Mouse (Mus musculus) frontal cortex, adult 2 months (tissue): ENCODE data around the gene Cgn. TPM values are rescaled to one million over a fixed set of nuclear protein-coding genes. Genes with fewer than 3 reads are reported as not detected.

Source experiments
- DNase-seq, 2 experiments: peaks; one replicate each; pipeline ENCODE4 v3.0.0; 2022; ENCODE audit warnings: low spot score in 1 of 2; ENCODE audit errors: extremely low spot score in 1 of 2
- polyA plus RNA-seq: library from polyadenylated mRNA; depleted of rRNA; stranded (reverse); fragments of >200 nt; gene quantifications from 2 replicates; pipeline ENCODE4 v1.2.3, GENCODE M21; 2012; rRNA removed

Gene Cgn
- 2.6 and 3.7 TPM in 2 replicates for polyA plus RNA-seq

DNA sequence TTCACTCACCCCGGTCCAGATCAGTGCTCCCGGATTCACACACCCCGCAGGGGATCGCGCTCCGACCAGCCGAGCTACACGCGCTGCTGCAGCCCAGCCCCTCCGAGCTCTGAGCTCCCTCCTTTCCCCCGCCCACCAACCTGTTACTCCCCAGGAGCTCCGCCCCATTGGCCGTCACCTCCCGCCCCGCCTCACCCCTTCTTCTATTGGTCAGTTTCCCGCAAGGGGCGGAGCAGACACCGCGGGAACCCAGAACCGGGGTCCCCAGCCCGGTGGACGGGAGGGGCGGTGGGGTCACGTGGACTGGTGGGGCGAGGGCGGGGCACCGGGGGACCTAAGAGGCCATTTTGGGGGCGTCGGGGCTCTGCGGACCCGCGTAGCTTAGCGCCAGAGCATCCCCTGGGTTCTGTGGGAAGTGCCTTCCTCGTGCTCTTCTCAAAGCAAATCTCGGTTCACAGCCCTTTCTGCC lies at the start of gene Cgn:
Gene Cgn (minus strand): TSS at position 126 of the 469 bp plus-strand sequence.
- DNase-seq = peak; percentile 79 to 93

DNA sequence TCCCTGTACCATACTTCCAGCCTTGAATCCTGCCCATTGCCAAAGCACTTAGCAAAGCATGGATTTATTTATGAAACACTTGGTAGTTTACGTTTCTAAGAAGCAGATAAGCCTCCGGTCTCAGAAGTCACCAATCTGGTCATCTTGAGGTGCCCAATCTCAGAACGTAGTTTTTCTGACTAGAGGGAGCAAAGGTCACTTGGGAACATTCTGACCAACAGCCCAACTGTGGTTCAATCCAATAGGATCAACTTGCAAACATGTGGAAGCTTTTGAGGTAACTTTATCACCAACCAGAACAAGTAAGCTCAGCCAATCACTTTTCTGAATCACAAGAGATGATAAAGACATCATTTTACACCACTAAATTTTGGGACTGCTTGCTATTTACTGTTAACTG lies 49.1 kb upstream of the Cgn start:
- DNase-seq = no peak

DNA sequence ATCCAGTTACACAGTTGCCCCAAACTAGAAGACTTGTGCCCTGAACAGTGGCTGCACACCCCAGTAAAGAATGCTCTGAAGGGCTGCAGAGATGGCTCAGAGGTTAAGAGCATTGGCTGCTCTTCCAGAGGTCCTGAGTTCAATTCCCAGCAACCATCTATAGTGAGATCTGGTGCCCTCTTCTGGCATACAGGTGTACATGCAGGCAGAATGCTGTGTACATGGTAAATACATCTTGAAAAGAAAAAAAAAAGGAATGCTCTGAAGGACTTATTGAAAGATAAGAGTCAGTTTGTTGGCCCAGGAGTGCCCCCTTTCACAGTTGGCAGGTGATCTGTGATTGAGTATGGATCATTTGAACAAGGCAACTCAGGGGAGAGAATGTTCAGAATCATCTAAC lies 47.1 kb upstream of the Cgn start:
- DNase-seq = no peak

DNA sequence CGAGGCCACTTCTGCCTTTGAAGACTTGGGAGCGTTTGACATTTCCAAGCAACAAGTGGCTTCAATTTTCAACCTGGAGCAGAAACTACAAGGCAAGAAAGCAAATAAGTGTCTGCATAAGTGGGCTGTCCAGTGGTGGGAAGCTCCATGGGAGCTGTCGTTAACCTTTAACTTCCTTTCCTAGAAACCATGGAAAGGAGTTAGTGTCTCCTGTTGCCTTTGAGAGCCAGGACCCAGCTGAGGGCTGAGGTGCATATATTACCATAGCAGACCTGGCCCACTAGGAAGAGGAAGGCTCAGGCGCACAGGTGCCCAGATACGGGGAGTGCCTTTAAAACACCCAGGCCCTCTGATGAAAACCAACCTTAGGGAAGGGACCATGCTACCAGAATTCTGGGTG lies 46.4 kb upstream of the Cgn start:
- no peak for DNase-seq

DNA sequence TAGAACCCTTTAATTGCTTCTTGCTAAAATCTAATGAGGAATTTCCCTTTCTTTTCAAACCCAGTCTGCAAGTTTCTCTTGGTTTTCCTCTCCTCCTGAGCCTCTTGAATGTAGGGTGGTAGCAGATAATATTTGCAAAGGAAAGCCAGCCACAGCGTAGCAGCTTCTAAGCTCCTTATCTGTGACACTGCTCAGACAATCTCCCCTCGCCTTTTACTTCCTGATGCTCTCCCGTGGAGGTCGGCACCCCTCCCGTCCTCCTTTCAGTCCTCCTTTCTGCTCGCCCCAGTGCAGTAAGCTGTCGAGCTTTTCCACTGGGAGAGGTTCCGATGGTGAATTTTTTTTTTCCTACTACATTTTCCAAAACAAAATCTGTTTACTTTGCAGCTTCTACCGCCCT lies 45.8 kb upstream of the Cgn start:
- no peak for DNase-seq

DNA sequence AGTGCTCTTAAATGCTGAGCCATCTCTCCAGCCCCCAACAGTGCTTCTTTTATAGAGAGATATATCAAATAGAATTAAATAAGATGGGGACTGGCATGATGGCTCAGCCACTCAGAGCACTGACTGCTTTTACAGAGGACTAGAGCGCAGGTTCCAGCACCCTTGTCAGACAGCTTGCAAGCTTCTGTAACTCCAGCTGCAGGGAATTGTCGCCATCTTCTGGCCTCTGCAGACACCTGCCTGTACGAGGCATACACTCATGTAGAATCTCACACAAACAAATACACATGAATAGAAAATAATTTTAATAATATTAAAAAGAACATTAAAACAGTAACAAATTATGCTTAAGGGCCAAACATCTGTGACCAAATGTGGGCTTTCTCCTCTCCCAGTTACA lies 37.8 kb upstream of the Cgn start:
- DNase-seq = no peak

DNA sequence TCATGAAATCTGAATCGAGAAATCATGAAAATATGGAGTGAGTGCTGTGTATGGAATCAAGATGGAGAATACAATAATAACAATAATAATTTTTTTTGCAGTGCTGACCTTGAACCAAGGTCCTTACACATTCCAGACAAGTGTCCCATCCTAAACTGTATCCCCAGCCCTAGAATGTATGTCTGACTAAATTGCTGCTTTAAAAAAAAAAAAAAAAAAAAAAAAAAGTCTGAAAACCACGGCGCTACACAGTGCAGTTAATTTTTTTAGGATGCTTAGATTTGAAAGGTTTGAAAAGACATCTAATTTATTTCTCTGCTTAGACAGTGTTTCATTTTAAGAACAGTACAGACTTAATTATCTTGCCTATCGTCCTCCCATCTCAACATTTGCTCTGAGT lies 35.8 kb upstream of the Cgn start:
- no peak for DNase-seq

DNA sequence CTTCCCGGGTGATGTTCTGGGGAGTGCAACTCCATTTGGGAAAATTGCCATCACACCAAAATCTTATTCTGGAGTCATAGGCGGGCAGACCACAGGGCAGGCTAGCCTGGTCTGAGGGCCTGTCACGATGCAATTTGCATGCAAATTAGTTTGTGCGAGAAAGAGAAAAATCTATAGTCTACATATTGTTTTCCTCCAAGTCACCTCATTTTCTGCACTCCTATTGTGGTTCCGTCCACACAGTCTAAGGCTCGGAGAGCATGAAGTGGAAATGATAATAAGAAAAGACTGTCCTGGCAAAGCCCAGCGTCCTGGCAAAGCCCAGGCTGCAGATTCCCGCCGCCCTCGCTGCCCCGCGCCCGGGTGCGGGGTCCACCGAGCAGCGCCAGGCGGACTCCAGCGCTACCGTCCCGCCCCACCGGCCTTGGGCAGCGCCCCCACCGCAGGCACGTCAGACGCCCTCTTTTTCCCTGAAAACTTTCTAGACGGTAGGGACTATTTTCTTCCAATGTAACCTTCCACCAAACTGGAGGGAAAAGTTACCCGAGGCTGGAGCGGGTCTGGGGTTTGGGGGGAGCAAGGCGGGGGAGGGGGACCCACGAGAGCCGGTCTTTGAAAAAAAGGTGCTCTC lies 34.8 kb upstream of the Cgn start:
- peak in 1 of 2 experiments; percentile 51 for DNase-seq

DNA sequence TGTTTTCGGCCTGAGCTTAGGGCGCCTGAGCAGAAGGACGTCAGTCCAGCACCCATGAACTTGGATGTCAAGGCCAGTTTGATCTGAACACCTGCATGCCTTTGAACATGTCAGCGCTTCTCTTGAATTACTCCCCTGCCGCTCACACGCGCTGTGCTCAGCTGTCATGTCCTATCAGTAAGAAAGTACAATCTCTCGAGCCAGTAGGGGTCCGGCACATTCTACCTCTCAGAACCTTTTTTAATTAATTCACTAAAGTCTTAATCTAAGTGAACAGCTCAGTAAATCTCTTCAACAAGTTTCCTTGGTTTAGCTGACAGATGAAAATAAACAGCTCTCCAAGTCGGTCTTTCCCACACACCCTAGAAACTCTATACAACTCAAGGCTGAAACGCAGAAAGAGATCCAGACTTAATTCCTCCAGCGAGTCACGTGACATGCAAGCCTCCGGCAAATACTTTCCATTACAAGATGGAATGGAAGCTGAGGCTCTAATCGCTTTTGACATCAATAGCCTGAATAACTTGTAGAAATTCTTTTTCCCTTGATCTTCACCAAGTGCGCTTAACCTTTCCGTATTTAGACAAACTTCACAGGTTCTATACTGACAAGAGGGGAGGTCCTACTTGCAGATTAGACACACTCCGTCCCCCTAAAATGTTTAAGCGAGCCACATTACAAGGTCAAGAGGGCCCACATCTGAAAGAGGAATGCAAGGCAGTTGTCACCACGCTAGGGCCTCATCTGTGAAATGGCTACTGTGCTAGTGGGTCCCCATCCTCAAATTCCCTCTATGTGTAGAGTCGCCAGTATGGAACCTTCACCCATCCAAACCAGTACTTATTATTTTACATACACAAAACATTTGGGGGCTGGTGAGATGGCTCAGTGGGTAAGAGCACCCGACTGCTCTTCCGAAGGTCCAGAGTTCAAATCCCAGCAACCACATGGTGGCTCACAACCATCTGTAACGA lies 33.4 kb upstream of the Cgn start:
- DNase-seq = no peak

DNA sequence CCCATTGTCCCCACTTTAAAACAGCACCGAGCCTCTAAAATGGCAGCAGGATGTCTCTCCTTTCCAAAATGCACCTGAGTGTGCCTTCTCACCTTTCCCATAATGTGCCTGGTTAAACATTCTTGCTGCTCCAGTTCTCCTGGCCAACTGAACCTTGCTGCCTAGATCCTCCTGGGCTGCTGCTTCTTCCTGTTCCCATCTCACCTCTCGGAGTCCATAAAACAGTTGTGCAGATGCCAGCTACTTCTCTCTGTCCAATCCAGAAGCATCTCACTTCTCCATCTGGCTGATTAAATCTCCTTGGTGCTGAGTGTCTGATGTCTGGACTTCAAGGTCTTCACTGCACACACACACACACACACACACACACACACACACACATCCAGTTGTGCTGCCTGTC lies 31.4 kb upstream of the Cgn start:
- DNase-seq = no peak

DNA sequence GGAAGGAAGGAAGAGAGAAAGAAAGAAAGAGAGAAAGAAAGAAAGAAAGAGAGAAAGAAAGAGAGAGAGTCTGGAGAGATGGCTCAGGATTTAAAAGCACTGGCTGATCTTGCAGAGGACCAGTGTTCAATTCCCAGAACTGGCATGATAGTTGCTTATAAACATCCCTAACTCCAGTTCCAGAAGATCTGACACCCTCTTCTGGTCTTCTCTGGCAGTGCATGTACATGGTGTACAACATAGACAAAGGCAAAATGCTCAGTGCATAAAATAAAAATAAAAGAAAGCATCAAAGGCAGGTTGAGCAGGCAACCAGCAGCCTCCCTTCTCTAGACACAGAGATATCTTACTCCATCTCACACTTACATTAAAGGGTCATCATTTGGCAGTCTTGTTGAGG lies 29.3 kb upstream of the Cgn start:
- DNase-seq = no peak

DNA sequence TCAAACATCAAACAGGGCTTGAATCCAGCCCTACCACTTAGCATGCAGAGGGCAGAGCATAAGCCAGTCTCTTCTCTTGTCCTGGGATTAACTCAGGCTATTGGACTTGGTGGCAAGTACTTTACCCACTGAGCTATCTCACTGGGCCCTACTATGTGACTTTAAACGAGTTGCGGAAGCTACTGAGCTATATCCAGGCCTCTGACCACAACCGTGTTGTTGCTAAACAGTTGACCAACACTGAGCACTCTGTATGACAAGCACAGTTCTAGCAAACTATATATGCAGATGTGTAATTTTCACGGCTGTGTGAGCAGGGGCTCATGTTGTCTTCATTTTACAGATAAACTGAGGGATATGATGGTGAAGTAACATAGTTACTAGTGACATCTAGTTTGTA lies 28.4 kb upstream of the Cgn start:
- no peak for DNase-seq

DNA sequence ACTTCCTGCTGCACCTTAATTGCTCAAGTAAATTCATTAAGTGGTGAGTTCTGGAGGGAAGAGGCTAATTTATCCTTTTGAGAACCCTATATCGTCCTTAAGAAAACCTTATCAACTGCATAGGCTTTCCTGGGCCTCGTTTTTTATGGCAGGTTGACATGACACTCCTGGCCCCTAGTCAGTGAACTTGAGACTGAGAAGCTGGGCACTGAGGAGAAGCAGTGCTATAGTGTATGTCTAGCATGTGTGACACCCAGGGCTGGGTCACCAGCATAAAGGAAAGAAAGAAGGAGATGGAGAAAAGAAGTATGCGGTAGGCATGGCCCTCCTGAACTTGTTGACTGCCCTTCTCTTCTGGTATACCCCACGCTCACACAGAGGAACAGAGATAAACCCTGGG lies 27.8 kb upstream of the Cgn start:
- no peak for DNase-seq

DNA sequence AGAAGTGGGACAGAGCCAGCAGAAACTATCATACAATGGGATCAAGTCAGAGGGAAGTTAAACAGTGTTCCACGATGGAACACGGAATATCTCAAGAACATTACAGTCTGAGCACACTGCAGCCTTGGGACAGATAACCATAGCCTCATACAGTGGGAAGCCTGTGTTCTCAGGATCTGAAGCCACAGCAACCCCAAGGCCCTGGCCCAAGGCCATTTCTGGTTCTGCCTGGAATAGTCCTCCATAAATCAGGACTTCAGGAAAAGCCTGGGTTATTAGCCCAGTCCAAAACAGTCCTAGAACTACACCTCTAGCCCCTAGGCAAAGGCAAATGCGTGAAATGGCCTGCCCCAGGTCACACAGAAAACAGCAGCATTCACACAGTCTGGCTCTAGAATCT lies 27.4 kb upstream of the Cgn start:
- DNase-seq = no peak

DNA sequence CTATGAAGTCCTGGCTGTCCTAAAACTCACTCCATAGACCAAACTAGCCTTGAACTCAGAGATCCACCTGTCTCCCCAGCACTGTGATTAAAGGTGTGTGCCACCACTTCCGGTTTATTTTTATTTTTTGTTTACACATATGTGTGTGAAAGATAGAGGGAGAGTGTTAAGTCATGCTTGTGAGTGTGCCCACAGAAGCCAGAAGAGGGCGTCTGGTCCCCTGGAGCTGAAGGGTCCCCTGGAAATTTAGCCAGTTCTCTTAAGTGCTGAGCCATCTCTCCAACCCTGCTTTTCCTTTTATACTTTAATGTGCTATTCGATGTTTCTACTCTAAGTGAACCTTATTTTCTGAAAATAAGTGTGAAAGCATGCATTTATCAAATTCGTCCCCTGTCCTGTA lies 25.3 kb upstream of the Cgn start:
- DNase-seq = peak in 1 of 2 experiments; percentile 26

DNA sequence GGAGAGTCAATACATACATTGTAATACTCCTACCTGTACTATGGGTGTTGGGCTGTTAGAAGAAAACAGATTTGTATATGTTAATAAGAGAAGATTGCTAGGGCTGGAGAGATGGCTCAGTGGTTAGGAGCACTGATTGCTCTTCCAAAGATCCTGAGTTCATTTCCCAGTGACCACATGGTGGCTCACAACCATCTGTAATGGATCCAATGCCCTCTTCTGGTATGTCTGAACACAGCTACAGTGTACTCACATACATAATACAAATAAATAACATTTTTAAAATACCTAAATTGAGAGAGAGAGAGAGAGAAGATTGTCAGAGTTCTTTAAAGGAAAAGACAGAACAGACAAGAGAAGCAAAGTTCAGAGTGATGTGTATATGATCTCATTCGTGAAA lies 22.0 kb upstream of the Cgn start:
- no peak for DNase-seq

DNA sequence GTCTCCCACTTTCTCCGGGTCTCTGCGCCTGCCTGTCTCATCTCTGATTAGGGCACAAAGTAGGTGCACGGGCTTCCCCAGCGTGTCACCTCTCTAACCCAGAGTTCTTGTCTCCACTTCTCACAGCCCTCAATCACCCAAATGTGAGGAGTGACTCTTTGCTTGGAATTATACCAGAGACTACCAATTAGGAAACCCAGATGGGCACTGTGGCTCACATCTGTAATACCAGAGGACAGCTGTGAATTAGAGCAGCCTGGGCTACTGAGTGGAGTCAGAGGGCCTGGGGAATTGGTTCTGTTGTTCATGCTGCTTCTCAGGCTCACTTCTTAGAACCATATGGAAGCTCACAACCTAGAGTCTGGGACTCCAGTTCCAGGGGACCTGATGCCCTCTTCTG lies 18.7 kb upstream of the Cgn start:
- DNase-seq = no peak

DNA sequence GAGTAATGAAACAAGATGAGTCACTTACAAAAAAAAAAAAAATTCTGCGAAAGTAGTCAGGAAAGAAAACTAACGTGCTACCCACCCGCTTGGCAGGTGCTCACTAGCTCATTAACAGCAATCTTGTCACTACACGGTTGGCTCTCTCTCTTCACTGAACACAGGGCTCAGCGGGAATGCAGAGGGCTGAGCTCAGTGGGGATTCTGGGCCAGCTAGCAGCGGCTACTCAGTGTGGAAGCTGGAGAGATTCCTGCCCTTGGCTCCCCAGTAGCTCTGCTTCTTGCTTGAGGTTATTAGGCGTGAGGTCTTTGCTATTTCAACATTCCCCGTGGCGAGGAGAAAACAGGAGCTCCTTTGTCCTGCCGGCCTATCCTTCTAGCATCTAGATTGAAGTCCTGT lies 17.9 kb upstream of the Cgn start:
- peak in 1 of 2 experiments; percentile 14 for DNase-seq

DNA sequence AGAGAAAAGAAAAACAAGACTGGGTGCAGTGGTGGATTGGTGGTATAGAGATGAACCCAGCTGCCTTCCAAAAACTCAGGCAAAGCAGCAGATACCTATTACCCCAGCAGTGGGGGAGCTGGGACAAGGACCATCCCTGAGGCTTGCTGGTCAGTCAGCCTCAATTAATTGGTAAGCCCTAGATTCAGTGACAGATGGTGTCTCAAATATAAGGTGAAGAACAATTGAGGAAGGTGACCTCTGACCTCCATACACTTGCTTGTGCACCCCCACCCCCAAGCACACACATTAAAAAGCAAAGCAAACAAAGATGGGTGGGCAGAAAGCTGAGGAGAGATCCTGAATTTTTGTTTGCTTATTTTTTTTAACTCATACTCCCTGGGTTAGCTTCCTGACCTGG lies 9.9 kb upstream of the Cgn start:
- DNase-seq = no peak

DNA sequence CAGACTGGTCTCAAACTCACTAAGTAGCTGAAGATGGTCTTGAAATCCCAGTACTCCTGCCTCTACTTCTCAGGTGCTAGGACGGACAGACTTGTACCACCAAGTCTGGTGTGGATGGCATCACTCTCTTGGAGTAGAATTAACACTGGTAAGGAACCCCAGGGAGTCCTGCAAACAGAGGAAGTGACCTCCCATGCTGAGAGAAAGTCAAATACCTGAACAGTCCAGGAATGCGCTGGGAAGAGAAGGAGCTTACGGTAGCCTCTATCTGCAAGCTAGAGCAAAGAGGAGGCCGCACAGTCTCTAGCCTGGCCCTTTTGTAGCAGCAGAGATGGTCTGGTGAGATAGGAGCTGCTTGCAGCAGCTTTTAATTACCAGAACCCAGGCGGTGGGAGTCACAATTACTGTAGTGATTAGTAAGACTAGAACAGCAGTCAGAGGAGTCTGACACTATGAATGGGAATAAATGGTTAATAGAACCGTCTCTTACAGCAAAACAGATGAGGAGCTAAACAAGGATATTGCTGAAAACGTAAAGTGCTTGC lies 9.4 kb upstream of the Cgn start:
- no peak for DNase-seq

DNA sequence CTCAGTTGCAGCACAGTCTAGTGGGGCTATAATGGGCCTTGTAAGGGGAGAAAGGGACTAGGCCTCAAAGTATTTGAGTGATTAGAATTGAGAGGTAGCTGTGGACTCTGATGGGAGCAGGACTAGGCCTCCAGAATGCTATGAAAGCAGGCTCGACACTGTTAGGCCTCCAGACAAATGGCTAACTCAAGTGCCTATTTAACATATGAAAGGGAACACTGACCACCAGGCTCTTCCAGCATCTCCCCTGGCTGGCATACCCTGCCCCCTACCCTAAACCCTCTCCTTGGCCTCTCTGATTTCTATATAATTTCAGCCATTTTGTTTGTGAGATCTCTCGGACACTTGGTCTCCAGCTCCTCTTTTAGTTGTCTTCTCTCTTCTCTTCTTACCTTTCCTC lies 8.1 kb upstream of the Cgn start:
- DNase-seq = no peak

DNA sequence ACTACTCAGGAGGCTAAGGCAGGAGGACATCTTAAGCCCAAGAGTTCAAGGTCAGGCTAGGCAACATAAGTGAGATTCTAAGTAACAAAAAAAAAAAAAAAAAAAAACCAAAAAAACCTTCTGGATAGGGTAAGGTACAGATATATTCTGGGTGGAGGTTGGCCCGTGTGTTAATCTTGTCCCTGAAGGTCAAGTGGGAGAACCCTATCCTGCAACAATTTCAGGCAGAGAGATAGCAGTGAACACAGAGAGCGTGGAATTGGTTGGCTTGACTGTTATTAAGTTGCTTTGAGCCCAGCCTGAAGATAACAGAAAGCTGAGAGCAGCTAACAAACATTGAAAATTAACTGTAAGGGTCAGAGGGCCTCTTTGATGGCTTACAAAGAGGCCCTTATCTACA lies 7.4 kb upstream of the Cgn start:
- DNase-seq = no peak
